Mouse (Mus musculus) kidney, postnatal 36 days (tissue): ENCODE measurements around the gene Sh2b3.
A peak's percentile ranks its signal among the peaks of the same experiment; 100 is the strongest.

Experiments
- DNase-seq, 2 experiments: peaks; one replicate each; pipeline ENCODE4 v3.0.0; 2021 to 2022; ENCODE audit warnings: mixed read lengths in 2 of 2

The Sh2b3 gene

DNA sequence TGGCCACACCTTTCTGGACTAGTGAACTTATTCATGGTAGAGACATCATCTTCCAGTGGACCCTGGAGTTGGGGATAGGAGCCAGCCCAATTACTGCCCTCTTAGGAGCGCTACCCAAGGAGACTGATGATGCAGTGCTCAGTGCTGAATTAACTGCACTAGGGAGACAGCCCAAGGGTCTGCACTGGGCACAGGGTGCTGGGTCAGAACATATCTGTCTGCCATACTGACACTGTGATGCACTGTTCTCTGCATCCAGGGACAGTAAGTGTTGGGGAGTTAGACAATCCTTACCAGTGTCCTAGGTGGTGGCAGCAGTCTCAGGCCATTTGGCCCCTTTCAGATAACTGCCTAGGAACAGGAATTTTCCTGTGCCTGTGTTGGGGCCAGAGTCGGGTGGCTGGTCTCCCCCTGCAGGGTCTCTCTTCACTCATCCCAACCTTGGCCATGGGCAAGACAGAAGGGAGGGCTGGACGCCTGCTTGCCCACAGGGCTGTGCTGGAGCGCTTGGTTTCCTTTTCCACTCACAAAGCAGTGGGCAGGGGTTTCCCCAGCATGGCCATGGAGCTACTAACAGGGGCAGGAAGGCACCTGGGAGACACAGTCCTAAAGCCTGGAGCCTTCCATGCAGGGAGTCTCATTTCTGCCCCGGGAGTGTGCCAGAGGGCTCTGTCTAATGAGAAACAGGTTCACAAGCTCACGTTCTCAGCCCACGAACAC is 14.5 kb downstream of the Sh2b3 start:
- peak in 1 of 2 experiments; percentile 15 for DNase-seq

GRCm38 (mm10) chr5:121821552-121821951 is 15.9 kb downstream of the Sh2b3 start:
- peak in 1 of 2 experiments; percentile 14 for DNase-seq

DNA sequence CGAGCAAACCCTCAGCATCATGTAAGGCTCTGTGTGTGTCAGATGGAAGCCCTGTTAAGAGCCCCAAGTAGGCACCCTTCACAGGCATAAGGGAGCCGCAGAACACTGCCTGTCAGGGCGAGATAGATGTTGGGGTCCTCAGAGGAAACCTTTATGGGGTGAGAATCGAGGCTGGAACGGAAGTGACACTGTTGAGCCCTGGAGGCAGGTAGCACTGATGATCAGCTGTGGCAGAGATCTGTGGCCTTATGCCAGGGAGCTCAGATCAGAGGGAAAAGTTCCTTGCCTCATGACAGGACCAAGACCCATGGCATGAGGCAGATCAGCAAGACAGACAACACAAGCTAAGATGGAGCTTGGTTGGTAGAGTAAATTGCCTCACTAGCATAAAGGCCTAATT is 16.3 kb downstream of the Sh2b3 start:
- no peak for DNase-seq

DNA sequence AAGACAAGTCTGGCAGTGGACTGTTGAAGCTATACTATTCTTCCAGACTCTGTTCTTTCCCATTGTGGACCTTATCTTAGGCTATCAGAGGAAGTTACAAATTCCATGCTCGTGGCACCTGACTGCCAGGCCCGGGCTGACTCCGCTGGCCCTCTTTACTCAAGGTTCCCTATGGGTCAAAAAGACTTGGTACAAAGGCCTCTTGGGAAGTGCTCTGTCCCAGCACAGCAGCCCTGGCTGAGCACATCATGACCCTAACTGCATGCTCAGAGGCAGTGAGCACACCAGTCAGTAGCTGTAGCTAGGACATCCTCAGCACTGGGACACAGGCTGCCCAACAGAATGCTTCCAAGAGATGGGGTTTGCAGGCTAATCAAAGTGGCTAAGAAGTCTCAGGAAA is 16.8 kb downstream of the Sh2b3 start:
- no peak for DNase-seq

DNA sequence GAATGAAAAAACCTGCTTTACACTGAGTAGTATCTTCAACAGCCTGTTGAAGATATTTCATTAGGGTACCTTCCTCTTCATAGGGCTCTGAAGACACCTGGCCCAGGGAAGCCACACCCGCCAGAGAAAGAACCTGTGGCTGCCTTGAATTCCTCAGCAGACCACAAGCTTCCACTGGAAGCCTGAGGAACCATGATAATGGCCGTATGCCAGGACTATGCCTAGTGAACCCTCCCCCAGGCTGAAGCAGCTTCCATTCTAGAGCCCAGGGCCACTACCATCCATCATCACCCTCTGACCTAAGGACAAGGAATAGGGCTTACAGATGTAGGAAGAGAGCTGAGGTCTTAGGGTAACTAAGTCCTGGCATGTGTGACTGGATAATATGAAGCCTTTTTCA is 17.3 kb downstream of the Sh2b3 start:
- DNase-seq = no peak

GRCm38 (mm10) chr5:121819559-121819958 is 17.9 kb downstream of the Sh2b3 start:
- no peak for DNase-seq

GRCm38 (mm10) chr5:121818862-121819261 is 18.6 kb downstream of the Sh2b3 start:
- DNase-seq = no peak

DNA sequence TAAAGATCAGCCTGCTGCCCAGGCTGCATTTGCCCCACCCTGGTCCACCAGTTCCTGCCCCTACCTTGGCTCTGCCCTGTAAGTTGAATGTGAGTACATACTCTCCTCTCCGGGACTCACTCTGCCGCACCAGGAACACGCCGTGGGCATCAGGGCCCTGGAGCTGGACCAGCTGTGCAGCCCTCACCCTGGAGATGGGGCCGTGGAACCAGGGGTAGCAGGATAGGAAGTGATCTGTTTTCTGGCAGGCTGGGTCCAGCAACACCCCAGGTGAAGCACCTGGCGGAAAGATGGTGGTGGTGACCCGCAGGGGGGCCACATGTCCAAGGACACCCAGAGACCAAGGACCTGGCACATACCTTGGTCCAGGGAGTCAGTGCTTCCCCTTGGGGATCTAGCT is 19.0 kb downstream of the Sh2b3 start:
- DNase-seq = no peak

DNA sequence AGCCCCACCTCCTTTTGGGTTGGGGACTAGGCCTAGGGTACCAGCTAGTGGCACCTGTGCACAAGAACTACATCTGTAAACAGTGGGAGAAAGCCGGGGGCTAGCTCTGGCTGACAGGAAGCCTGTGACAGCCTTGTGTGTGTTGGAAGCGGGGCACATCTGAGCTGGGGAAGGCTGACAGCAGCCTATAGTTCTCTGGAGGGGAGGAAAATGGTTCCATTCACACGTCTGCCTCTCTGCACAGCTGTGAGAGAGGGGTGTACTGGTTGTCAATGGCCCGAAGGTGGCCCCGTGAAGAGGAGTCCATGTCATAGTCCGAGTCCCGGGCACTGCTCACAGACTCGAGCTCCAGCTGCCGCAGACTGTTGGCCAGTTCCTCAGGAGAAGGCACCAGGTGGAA is 19.9 kb downstream of the Sh2b3 start:
- no peak for DNase-seq

- DNase-seq = no peak
These were observed 20.8 kb downstream of the Sh2b3 start for GRCm38 (mm10) chr5:121816611-121817010.

- no peak for DNase-seq
These were observed 21.5 kb downstream of the Sh2b3 start for GRCm38 (mm10) chr5:121815867-121816380.

DNA sequence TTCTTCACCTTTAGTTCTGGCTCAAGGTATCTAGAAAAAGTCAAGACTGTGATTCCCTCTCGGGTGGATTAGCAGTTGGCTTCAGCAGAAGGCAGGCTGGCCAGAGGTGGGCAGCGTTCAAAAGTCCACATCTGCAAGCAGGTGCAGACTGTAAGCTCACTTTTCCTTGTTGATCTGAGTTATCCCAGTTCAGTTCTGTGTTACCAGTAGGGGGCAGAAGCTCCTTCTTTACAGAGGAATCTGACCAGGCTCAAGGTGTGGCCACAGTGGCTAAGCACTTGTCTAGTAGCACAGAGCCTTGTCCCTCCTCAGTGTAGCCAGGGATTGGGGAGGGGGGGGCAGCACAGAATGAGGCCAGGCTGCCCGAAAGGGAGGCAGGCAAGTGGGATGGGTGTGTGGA is 22.4 kb downstream of the Sh2b3 start:
- peak; percentile 84 to 91 for DNase-seq

GRCm38 (mm10) chr5:121813744-121814143 is 23.7 kb downstream of the Sh2b3 start:
- DNase-seq = no peak

DNA sequence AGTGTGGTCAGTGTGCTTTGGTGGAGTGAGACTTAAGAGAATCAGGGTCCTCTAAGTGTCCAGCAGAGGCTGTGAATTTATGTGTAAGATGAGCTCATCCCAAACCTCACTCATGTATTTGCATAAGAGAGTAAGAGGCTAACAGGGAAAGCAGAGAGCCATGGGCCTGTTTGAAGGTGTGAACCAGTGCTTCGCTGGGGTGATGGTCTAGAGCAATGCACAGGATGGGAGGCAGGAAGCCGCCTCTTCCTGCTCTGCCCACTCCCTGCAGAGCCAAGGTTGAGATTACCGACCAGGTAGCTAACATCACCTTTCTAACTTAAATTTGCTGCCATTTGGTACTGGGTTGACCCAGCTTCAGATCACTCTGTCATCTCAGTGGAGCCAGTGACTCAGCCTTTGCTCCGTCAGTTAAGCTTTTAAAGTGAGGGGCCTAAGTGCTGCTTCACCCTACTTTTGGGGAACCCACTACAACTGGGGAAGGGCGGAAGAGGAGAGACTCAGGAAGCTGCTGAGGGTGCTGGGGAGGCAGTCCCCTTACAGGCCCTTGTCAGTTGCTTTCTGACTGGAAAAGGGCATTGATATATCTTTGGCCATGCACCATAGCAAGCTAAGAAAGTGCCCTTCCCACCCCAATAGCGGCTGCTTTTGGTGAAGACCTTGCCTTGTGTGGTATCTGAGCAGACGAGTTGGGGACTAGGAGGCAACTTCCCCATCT is 24.8 kb downstream of the Sh2b3 start:
- no peak for DNase-seq

DNA sequence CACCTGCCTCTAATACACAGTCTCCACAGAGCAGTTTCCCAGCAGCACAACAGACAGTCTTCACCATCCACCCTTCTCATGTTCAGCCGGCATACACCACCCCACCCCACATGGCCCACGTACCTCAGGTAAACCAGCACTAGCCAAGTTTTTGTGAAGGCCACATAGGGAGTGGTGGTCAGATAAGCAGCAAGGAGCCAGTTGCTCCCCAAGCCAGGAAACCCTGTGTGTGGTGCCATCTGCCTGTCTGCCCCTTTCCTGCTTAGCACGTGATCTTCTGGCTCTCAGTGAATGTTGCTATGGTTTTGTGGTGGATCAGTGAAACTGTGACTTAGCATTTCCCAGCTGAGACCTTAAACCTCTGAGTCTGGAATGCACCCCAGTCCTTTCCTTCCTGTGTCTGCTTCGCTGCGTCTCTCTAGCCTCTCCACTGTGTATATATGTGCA is 25.9 kb downstream of the Sh2b3 start:
- no peak for DNase-seq

DNA sequence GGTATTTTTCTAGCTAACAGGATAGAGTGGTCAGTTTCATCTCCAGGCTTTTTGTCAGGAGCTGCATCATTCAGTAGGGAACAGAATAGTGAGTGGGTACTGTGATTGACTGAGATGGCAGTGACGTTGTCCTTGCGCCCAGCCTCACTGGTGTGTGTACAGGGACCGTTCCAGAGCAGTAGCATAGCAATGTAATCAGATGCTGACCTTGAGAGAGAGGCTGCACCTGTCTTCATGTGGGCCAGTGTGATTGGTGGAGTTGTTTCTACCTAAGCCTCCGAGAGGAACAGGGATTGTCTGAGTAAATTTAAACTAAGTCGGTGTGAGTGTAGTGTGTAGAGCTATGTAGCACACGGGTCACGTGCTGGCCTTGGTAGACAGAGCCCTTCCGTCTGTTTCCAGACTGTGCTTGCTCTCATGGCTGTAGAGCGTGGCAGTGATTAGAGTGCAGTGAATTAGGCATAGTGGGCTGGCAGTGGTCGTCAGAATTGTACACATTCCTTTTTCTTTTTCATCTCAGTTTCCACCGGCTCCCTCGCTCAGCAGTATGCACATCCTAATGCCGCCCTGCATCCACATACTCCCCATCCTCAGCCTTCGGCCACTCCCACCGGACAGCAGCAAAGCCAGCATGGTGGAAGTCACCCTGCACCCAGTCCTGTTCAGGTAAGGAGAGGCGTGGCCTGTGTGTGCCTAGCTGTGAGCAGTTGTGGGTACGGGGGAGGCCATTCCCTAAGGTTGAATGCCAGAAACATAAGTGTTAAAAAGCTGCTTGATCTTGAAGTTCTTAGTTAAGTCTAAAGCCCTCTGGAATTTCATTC is 26.9 kb downstream of the Sh2b3 start:
- DNase-seq = no peak

- peak; percentile 51 to 74 for DNase-seq
These were observed 27.7 kb downstream of the Sh2b3 start for GRCm38 (mm10) chr5:121809667-121810224.

DNA sequence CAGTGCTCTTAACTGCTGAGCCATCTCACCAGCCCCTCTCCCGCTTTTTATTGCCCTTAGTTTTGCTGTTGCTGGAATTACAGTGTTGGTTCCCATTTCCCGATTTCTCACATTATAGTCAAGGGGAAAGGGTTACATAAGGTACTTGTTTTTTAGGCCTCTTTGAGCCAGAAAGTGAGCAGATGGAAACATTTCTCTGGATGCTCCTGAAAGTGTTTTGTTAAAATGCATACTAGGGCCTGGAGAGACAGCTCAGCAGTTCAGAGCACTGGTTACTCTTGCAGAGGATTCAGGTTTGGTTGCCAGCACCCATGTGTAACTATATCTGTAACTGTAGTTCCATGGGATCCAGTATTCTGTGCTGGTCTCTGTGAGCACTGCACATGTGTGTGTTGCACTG is 29.2 kb downstream of the Sh2b3 start:
- DNase-seq = no peak

DNA sequence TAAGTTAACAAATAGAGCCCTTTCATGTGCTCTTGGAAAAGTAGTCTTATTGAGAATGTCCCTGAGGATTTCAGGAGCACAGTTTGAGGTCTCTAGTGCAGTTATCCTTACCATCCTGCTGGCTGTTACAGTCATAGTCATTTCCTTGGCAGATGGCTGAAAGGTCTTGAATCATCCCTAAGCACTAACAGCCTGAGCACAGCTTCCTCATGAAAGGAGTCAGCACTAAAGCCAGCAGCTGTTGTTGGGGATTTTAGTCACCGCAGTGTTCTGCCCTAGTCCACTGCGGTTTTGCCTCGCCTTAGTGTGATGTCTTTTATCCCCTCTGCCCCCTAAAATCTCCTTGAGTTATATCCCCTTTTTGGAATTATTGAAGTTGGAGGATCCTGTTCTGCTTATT is 30.3 kb downstream of the Sh2b3 start:
- no peak for DNase-seq

GRCm38 (mm10) chr5:121798447-121798846 is 39.0 kb downstream of the Sh2b3 start:
- no peak for DNase-seq

DNA sequence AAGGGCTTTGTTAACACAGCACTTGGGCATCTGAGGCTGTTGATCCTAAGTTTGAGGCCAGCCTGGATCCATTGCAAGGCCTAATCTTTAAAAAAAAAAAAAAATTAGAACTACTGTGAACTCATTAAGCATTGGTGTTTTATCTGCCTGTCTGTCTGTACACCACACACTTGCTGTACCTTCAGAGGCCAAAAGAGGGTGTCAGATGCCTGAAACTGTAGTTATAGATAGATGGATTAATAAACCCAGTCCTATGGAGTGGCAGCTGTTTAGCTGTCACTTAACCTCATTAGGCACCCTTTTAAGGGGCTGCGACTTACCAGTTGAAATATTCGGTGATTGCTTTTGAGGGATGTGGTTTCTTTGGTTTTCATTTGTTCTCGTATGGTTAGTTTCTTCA is 41.6 kb downstream of the Sh2b3 start:
- no peak for DNase-seq

DNA sequence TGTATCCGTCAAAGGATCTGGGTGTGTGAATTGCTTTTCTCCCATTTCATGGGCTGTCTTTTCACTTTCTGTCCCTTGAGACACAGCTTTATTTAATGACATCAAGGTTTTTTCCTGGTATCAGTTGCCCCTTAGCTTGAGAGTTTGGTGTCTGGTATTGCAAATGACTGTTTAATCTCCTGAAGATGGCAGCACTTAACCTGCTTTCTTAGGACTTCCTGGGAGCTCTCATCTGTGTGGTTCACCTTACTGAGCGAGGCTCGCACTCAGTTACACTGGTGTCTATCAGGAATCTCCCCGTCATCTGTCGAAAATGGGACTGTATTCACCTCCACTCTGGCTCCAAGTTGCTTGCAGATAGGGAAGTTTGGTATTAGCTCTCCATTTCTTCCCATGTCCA is 46.4 kb downstream of the Sh2b3 start:
- no peak for DNase-seq
